Mouse (Mus musculus): ENCODE measurements around the gene Rad23a.
A peak's percentile ranks its signal among the peaks of the same experiment; 100 is the strongest.

Rad23a gene

GRCm38 (mm10) chr8:84813059-84813458, 27.4 kb downstream of the Rad23a start:
- peak; percentile 88 for DNase-seq (ENCODE audit: low spot score)

- no peak for DNase-seq (ENCODE audit: low spot score)
Measured at GRCm38 (mm10) chr8:84811303-84811702, 29.2 kb downstream of the Rad23a start.

DNA sequence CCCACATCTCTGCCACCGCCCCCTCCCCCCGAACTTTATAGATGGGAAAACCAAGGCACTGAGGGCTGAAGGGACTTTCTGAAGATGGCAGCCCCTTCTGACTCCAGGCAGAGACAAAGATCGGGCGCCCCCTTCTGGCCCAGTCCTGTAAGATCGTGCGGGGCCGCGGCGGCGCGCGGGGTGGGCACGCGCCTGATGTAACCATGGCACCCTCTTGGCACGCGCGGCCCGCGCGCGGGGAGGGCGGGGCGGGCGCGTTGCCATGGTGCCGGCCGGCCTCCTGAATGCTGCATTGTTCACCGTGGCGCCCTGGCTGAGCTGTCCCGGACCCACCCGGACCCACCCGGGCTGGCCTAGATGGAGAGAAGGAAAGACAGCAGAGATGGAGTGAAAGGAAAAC, 29.6 kb downstream of the Rad23a start:
- peak; percentile 98 for DNase-seq (ENCODE audit: low spot score)

GRCm38 (mm10) chr8:84809941-84810280, 30.6 kb downstream of the Rad23a start:
- DNase-seq (ENCODE audit: low spot score) = no peak

DNA sequence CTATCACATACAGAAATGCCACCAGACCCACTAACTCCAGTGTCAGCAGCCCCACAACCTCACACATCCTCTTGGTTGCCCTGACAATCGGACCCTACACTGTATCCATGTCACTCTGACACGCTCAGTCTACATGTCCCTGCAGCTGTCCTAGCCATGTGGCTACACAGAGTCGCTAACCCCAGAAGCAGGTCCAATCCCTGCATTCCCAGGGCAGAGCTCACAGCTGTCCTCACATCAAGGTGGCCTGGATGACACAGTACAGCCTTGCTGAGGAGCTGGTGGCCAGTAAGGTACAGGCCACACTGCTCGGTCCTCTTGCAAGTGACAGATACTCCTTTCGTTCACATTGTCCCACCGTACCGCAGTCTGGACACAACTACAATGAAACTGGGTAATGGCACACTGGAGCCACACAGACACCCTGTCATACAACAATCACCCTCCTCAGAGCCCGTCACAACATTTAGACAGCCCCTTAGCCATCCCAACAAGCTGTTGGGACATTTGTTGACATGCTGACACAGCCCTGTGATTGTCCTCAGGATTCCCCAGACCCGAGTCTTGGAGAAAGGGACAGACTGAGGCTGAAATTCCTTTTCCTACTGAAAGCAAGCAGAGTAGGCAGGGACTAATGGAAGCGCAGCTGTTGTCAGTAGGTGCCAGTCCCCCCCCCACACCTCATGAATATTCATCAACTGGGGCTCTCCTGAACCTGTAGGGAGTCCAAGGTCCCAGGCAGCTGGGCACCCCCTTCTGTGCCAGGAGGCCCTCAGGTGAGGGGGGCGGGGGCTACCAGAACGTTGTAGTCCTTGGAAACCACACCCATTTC, 31.1 kb downstream of the Rad23a start:
- no peak for DNase-seq (ENCODE audit: low spot score)

- DNase-seq (ENCODE audit: low spot score) = no peak
Measured at GRCm38 (mm10) chr8:84806031-84806430, 34.4 kb downstream of the Rad23a start.

GRCm38 (mm10) chr8:84799999-84800831, 40.2 kb downstream of the Rad23a start, which contains the start of gene Nfix:
Gene Nfix, minus strand, starts transcription at chr8:84800344.
- no peak for DNase-seq (ENCODE audit: low spot score)

DNA sequence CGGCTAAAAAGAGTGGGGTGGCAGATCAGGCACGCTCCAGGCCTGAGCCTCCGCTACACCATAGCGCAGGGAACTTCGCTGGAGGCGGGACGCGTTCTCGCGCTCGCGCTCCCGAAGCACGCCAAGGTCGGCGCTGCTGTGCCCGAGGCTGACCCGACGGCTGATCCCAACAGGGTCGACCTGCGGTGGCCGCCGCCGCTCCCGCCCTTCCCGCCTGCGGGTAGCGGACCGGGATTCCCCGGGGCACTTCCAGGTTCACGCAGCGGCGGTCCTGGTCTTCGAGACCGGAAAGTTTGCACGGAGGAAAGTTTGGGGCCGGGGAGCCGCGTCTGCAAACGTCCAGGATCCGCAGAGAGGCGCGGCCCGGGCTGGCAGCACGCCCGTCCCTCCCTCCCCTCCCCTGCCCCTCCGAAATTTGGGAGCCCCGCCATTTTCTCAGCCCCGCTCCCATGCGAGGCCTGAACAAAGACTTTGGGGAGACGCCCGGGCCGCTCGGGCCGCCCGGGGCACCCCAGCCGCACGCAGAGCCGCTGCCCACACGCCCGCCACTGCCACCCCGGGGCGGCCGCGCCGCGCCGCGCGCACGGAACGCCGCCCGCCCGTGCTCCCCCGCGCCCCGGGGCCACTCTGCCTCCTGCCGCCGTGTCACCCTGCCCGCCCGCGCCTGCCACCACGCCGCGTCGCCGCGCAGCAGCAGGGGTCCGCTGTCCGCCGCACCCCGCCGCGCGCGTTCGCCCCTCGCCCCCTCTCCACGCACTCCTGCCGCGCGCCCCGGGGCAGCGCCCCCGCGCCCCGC, 41.1 kb downstream of the Rad23a start:
- no peak for DNase-seq (ENCODE audit: low spot score)

- DNase-seq (ENCODE audit: low spot score) = no peak
Measured at GRCm38 (mm10) chr8:84798446-84799135, 41.9 kb downstream of the Rad23a start.

GRCm38 (mm10) chr8:84797971-84798370, 42.5 kb downstream of the Rad23a start:
- DNase-seq (ENCODE audit: low spot score) = no peak

- no peak for DNase-seq (ENCODE audit: low spot score)
Measured at GRCm38 (mm10) chr8:84797256-84797797, 43.1 kb downstream of the Rad23a start.

GRCm38 (mm10) chr8:84794486-84794885, 46.0 kb downstream of the Rad23a start:
- no peak for DNase-seq (ENCODE audit: low spot score)

GRCm38 (mm10) chr8:84793791-84794485, 46.5 kb downstream of the Rad23a start:
- no peak for DNase-seq (ENCODE audit: low spot score)

- DNase-seq (ENCODE audit: low spot score) = no peak
Measured at GRCm38 (mm10) chr8:84793134-84793533, 47.3 kb downstream of the Rad23a start.

- no peak for DNase-seq (ENCODE audit: low spot score)
Measured at GRCm38 (mm10) chr8:84792429-84792947, 48.0 kb downstream of the Rad23a start.

DNA sequence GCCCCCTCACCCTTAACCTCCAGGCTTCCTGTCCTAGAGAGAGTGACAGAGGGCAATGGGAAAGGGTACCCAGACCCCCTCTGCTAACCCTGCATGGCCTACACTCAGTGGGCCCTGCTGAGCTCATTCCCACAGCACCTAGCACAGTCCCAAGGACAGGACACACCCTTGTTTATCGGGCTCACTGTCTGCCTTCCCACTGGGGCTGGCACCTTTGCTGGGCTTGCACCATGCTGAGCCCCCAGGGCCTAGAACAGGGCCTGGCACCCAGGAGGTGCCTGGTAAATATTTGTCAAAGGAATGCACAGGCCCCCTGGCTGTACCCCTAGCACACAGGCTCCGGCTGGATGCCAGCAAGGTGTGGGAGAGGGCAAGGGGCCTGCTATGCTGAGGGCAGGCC, 49.9 kb downstream of the Rad23a start:
- DNase-seq (ENCODE audit: low spot score) = no peak

GRCm38 (mm10) chr8:84789855-84790486, 50.5 kb downstream of the Rad23a start:
- DNase-seq (ENCODE audit: low spot score) = no peak

- no peak for DNase-seq (ENCODE audit: low spot score)
Measured at GRCm38 (mm10) chr8:84789345-84789744, 51.1 kb downstream of the Rad23a start.

- no peak for DNase-seq (ENCODE audit: low spot score)
Measured at GRCm38 (mm10) chr8:84788896-84789295, 51.6 kb downstream of the Rad23a start.

Data from layer of hippocampus, adult 9-10 months (tissue).